In the genomic region with DNA sequence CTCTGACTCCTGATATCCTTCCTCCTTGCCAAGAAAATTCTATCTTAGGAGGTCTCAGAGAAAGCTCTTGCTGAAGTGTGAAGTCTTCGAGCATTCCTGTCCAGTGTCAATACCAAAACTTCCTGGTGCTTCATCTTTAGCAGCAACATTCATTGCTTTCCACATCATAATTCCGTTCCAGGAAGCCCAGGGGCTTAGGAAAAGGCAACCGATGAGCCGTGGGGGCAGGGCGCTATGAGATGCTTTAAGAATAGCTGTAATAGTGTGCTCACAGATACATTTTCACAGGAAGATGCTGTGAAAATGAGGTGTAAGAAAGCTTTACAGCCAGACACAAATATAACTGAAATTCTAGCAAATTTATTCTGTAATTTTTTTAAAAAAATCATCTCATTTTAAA, we compare ENCODE assay signal across 23 mouse cellular contexts. TPM values are rescaled to one million over a fixed set of nuclear protein-coding genes. Genes with fewer than 3 reads are reported as not detected.
"Had no signal": no experiment of that assay in that cellular context is flagged by ENCODE, and none has a peak within 500 bp of the region (broad histone marks: within the 10 kb centered on the region; RNA-seq: fewer than 3 reads in every experiment).

No protein-coding gene starts in this region.

- ATAC-seq: hindbrain, embryonic 16.5 days; hindbrain, postnatal 0 days; inflammation-experienced regulatory T-cells, adult 6 months; intestine, embryonic 15.5 days; intestine, embryonic 16.5 days; intestine, postnatal 0 days had no signal

- DNase-seq: heart, postnatal 10 days; heart, postnatal 14 days; heart, postnatal 36 days; heart, postnatal 4 days; kidney, adult 11 months; kidney, adult 18-20 months; kidney, adult 2 months; kidney, adult 8-10 months; kidney, adult 9 months; kidney, postnatal 10 days; kidney, postnatal 14 days; kidney, postnatal 25 days; kidney, postnatal 36 days; kidney, postnatal 4 days; layer of hippocampus, adult 9-11 months; layer of hippocampus, postnatal 36 days had no signal

RNA-seq across cellular contexts. Expression of a gene that starts 42.1 kb away (rescaled TPM):
- total RNA-seq: hematopoietic stem cell, adult 5-6 weeks had no signal
